Mouse (Mus musculus) monocyte, adult 5-6 weeks (primary cell): ENCODE results near the gene Ankra2. TPM values are rescaled to one million over a fixed set of nuclear protein-coding genes. Genes with fewer than 3 reads are reported as not detected.
A peak's percentile ranks its signal among the peaks of the same experiment; 100 is the strongest.

Source experiments
- ATAC-seq: fragments of 153-309, 156-312 bp; replicated peaks from 2 replicates; pipeline ENCODE4 v1.8.0; 2017; ENCODE audit warnings: mild to moderate bottlenecking; ENCODE audit not compliant: low TSS enrichment, insufficient number of reproducible peaks, severe bottlenecking, poor library complexity, low FRiP score
- total RNA-seq: library from RNA; stranded (forward); fragments of 200-1000, 200-491, 200-594 nt; gene quantifications from 3 replicates; pipeline ENCODE4 v1.2.3, GENCODE M21; 2017

Gene Ankra2
- 38.3 to 47.0 TPM (median 45.0 TPM) in 3 replicates for total RNA-seq

- ATAC-seq = peak; percentile 88
These were observed at the start of gene Ankra2, which contains the start of gene Utp15 for GRCm38 (mm10) chr13:98262636-98263457. Ankra2 (plus strand) TSS chr13:98263074. Utp15 (minus strand) TSS chr13:98263041.

DNA sequence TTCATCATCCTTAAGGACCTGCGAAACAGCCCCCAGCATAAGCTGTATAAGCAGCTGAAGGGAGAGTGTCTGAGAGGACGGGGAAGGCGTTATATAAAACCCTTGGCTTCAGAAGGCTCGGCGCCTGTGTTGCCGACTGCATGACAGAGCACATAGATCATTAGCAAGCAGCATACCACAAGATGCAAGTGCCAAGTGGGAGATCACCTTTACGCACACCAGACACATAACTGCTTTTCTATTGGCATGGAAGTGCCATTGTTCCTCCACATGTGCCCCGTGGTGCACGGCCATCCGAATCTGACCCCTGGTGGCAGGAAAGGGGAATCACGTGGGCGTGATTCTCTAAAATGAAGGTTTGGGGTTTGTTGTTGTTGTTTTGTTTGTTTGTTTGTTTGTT, 40.0 kb upstream of the Ankra2 start:
- no peak for ATAC-seq

GRCm38 (mm10) chr13:98226225-98226624, 36.6 kb upstream of the Ankra2 start:
- ATAC-seq = no peak

DNA sequence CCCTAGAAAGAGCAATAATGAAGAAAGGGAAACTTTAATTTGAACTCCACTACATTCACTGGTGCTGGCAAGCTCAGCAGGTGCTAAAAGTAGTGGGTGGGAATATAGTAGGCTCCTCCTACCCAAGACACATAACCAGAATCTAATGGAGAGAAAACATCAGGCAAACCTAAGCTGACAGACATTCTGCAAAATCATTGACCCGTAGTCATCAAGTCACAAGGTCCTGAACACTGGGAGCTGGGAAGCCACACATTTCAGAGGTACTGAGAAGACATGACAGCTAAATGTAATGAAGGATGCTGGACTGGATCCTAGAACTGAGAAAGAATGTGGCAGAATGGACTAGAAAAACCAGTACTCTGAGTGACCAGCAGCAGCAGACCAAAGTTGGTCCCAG, 32.4 kb upstream of the Ankra2 start:
- ATAC-seq = no peak

DNA sequence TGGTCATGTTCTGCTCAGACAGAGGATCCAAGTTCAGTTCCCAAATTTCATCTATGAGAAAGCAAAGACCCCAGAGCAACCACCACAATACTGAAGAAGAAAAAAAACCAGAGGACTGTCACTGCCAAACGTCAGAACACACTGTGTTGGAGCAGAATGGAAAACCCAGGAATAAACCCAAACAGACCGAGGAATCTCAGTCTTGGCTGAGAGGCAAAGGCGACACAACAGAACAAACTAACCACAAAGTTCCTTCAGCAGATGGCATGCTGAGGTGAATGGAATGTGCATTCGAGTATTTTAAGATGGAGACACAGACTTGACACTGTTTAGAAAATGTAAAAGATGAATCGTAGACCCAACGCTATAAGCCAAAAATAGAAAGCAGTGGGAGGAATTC, 27.4 kb upstream of the Ankra2 start:
- no peak for ATAC-seq

- no peak for ATAC-seq
These were observed 22.8 kb upstream of the Ankra2 start for GRCm38 (mm10) chr13:98239978-98240641.

- no peak for ATAC-seq
These were observed 21.2 kb upstream of the Ankra2 start for GRCm38 (mm10) chr13:98241531-98242282.

- no peak for ATAC-seq
These were observed 18.1 kb upstream of the Ankra2 start for GRCm38 (mm10) chr13:98244571-98245350.

- ATAC-seq = no peak
These were observed 17.5 kb upstream of the Ankra2 start for GRCm38 (mm10) chr13:98245386-98245785.

DNA sequence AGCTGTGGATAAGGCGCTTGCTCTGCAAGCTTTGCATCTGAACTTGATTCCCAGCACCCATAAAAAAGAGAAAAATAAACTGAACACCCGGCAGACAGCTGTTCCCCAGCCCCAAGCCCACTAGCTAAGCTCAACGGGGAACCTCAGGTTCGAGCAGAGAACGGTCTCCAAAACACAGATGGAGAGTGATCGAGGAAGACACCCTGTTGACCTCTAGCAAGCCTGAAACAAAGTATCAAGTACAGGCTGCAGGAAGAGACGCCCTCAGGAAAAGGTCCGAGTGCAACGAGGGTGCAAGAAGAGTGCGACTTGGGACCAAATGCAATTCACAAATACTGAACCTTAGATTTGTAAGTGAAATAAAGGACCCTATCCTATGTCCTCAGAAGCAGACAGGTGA, 13.3 kb upstream of the Ankra2 start:
- no peak for ATAC-seq

GRCm38 (mm10) chr13:98254921-98255320, 8.0 kb upstream of the Ankra2 start:
- no peak for ATAC-seq

DNA sequence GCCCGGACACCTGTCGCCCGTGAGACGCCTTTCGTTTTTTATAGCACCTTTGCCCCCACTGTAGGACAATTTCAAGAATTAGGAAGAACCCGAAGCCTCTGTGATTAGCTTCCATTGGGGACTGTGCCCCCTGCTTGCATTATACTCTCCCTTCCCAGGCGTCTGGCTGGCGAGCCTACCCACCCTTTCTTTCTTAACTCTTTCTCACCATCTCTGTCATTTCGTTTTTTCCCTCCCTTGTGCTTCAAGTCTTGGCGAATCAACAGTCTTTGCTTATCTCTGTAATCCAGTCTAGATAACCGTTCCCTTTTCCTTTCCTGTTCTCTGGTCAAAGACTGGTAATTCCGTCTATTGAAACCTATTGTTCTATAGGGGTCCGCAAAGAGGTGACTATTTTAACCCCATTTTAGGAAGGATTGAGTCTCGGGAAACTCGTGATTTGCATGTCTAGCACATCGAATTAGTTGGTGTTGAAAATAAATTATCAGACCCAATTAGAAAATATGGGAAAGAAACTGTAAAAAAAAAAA, 649 bp downstream of the Ankra2 start:
- 0 out of 2 replicates have a peak, but pooled peaks have one; percentile 19 for ATAC-seq

- ATAC-seq = no peak
These were observed 1.2 kb downstream of the Ankra2 start for GRCm38 (mm10) chr13:98264111-98264510.

DNA sequence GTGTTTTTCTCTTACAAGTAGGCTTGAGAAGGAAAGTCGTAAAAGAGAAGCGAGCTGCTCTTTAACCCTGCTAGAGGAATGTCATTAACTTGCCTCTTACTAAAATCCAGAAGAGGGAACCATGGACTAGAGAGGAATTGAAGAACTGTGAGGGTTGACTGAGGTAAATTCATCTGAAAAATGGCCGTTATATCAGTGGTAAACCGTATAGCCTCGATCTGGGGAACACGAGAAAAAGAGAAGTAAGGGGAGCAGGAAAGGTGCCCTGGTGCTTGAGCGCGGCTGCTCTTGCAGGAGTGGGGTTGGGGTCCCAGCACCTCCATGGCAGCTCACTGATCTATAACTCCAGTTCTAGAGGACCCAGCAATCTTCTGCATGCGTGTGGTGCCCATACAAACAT, 11.1 kb downstream of the Ankra2 start:
- no peak for ATAC-seq

DNA sequence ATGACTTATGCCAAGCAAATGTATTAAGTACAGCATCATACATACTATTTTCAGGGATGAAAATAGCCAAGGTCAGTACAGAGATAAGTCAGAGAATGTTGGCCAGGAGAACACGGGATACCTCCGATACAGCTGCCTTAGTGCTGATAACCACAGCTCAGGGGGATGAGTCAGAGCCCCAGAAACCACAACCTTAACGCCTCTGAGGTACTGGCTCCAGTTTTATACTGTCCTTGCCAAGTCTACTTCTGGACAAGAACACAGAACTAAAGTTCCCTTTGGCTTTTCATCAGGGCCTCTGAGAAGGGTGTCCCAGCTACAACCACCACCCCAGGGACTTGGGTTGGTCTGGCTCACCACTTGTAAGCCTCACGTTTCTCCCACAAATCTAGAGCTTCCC, 12.8 kb downstream of the Ankra2 start:
- ATAC-seq = no peak

GRCm38 (mm10) chr13:98276253-98276652, 13.4 kb downstream of the Ankra2 start:
- no peak for ATAC-seq

DNA sequence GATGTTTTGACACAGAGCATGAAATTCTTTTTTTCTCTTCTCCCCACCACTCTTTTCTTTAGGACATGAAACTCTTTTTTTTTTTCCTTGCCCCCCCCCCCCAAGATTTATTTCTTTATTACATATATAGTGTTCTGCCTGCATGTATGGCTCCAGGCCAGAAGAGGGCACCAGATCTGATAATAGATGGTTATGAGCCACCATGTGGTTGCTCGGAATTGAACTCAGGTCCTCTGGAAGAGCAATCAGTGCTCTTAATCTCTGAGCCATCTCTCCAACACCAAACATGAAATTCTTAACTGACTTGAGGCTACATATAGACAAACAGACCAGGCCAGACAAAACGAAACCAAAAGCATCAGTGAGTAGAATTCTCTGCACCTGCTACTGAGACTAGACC, 14.6 kb downstream of the Ankra2 start:
- ATAC-seq = no peak

DNA sequence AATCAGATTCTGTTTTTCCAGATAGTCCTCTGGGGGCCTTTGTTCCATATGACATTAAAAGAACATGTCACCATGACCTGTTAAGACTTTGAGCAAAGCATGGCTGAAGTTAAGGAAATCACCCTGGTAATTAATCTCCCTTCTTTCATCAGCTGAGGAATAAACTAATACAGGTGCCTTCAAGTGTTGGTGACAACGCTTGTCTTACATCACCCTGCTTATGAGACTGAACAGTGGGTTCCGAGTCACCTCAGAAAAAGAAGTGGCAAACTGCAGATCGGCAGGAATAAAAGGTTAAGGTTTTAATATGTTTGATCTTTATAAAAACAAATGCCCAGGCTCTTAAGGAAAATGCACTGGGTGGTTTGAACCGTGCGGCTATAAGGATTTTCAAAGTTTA, 16.8 kb downstream of the Ankra2 start, which contains the start of gene Gm21976:
Gene Gm21976, plus strand, starts transcription at position 202 of the 400 bp plus-strand sequence.
- no peak for ATAC-seq
